Mouse (Mus musculus) erythroid progenitor cell, adult 5-6 weeks (primary cell): ENCODE results near the gene Prep. TPM values are rescaled to one million over a fixed set of nuclear protein-coding genes. Genes with fewer than 3 reads are reported as not detected.
"Not testable (repeated sequence)": the region's sequence is repeated elsewhere in the genome, so short reads cannot be mapped to it uniquely, and the experiment has no call there.

ENCODE experiments used
- ATAC-seq: replicated peaks from 2 replicates; pipeline ENCODE4 v1.8.0; 2016; ENCODE audit warnings: moderate number of reproducible peaks, mild to moderate bottlenecking, moderate TSS enrichment, inconsistent platforms; ENCODE audit not compliant: poor library complexity, low FRiP score, severe bottlenecking
- total RNA-seq, 2 experiments: library from RNA; stranded (forward) in 1 of 2; stranded (reverse) in 1 of 2; fragments of 150-400 nt in 1 of 2; fragments of 186-747, 209-891 nt in 1 of 2; gene quantifications; 2 replicates each; pipeline versions ENCODE4 v1.2.3 to v1.2.4; 2015 to 2017; ENCODE audit warnings: low replicate concordance in 2 of 2

Gene Prep
- total RNA-seq, 2 experiments from 2014 or later, result 2.3 to 2.9 TPM

GRCm38 (mm10) chr10:45074543-45074942, 7.5 kb downstream of the Prep start:
- ATAC-seq, result no peak

DNA sequence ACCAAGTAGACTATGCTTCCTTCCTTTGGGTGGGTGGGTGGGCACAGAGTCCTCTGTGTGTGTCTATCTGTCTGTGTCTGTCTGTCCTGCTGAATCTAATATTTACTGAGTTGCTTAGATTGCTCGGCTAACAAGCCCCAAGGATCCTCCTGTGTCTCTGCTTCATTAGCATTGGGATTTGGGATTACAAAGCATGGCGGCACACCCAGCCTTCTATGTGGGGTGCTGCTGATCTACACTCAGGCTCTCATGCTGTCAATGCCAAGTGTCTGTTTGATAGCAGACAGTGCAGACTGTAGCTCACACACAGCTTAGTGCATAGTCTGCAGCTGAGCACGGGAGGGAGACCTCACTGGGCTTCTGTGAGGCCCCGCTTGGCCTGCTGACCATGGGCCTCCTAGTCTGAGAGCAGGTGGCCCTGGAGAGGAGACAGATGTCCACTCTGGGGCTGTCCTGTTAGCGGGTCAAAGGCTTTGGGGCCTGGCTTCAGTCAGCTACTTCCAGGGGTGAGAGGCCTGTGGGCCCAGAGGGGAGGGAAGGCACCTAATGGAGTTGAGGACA, 8.6 kb downstream of the Prep start:
- ATAC-seq, result no peak

DNA sequence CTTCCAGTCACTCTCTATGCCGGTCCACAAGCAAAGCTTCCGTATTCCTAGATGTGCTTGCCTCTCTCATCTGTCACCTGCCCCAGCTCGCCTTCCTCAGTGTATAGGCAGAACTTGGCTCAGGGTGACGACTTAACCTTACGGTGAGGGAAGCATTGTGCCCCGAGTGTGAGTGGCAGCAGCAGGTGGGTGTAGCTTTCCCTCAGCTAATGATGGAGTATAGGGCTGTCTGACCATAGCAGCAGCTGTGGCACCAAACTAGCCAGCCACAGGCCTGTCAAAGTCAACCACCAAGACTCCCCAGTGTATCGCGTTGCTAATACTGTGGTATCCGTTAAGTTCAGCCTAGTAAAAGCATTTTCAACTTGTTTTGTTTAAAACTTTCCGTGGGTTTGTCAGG, 9.6 kb downstream of the Prep start:
- no peak for ATAC-seq

GRCm38 (mm10) chr10:45077353-45077752, 10.3 kb downstream of the Prep start:
- ATAC-seq, result no peak

GRCm38 (mm10) chr10:45079756-45080155, 12.8 kb downstream of the Prep start:
- no peak for ATAC-seq

DNA sequence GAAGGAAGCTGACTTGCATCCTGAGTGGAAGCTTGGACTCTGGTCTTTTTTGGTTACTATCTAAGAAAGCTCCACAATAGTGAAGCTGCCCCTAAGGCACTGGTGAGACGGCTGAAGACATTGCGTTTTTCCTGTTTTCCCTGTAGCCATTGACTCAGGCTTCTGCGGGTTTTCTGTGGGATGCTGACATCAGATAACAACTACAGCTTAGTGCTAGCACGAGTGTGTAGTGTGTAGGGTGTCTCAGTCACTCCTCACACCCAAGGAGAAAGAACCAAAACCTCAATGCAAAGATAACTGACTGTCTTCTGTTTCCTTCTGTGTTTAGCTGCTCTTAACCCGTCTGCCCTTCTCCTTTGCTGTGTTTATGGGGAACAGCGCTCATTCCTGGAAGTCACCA, 13.5 kb downstream of the Prep start:
- no peak for ATAC-seq

- ATAC-seq, result no peak
Measured at GRCm38 (mm10) chr10:45082730-45083129, 15.7 kb downstream of the Prep start.

DNA sequence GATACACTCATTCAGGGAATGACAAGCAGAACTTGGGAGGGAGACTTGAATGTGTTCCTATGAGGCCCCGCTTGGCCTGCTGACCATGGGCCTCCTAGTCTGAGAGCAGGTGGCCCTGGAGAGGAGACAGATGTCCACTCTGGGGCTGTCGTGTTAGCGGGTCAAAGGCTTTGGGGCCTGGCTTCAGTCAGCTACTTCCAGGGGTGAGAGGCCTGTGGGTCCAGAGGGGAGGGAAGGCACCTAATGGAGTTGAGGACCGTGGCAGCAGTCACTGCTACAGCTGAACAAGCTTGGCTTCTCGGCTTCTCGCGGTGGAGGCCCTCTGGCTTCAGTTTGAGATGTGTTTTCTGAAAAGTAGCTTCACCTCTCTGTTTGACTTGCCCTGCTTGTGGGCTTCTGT, 17.0 kb downstream of the Prep start:
- not testable (repeated sequence) for ATAC-seq

DNA sequence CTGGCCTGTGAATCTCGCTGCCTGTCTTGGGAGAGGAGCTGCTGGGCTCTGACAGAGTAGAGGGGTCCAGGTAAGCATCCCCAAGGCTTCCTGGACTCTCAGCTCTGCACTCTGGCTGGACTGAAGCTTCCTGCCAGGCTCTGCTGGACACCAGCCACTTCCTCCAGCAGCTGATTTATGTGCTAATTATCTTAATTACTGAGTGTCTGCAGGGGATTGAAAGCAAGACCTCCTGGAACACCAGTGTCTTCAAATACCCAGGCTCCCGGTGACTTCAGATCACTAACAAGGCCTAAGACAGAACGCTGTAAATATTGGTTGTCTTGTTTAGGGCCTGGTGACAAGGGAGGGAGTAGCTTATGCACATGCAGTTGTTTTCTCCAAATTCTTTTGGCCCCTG, 17.5 kb downstream of the Prep start:
- no peak for ATAC-seq

DNA sequence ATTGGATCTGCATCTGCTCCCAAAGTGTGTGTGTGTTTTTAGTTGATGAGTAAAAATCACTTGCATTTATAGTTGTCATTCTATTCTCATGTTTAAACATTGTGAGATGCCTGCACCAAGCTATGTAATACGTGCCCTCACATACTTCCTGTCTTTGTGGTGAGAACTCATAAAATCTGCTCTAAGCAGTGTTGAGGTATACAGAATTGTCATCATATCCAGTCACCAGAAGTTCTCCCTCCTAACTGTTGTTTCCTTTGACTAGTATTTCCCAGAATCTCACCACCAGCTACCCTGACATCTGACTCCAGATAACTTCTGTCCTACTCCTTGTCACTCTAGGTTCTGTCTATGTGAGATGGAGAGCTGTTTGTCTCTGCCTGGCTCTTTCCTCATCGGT, 18.3 kb downstream of the Prep start:
- no peak for ATAC-seq

DNA sequence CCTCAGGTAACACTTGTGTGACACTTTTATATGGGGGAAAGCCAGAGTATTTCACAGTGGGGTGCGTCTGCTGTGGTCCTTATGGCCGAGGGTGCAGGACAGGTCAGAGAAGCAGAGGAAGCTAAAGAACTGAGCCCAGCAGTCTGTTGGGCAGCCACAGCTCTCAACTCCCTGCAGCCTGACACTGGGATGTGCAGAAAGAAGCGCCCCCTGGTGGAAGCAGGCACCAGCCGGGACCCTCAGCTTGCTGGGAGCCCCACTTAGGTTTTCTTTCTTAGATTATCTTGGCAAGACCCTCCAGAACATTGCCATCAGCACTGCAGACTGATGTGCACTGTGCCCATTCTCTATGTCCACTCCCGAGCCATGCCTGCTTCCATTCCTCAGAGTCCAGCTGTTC, 19.6 kb downstream of the Prep start:
- no peak for ATAC-seq

DNA sequence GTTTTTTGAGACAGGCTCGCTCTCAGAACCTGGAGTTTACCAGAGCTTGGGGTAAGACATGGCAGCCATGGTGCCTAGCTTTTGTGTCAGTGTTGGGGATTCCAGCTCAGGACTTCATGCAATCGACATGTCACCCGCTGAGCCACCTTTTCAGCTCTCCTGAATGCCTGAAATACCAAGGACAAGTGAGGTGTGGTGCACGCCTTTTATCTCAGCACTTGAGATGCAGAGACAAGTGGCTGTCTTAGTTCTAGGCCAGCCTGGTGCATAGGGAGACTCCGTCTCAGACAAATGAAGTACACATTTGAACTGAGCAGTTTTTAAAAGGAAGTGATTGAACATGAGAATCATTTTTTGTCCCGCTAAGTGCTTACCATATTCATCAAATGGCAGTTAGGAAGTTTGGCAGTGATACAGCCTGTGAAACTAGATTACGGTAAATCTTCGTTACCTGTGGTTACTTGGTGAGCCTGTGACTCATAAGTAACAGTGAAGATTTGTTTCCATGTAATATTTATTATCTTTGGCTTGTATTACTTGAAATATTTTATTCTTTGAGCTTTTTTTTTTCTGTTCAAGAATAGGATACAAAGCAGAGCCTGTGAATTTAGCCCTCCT, 24.6 kb downstream of the Prep start:
- ATAC-seq, result no peak

DNA sequence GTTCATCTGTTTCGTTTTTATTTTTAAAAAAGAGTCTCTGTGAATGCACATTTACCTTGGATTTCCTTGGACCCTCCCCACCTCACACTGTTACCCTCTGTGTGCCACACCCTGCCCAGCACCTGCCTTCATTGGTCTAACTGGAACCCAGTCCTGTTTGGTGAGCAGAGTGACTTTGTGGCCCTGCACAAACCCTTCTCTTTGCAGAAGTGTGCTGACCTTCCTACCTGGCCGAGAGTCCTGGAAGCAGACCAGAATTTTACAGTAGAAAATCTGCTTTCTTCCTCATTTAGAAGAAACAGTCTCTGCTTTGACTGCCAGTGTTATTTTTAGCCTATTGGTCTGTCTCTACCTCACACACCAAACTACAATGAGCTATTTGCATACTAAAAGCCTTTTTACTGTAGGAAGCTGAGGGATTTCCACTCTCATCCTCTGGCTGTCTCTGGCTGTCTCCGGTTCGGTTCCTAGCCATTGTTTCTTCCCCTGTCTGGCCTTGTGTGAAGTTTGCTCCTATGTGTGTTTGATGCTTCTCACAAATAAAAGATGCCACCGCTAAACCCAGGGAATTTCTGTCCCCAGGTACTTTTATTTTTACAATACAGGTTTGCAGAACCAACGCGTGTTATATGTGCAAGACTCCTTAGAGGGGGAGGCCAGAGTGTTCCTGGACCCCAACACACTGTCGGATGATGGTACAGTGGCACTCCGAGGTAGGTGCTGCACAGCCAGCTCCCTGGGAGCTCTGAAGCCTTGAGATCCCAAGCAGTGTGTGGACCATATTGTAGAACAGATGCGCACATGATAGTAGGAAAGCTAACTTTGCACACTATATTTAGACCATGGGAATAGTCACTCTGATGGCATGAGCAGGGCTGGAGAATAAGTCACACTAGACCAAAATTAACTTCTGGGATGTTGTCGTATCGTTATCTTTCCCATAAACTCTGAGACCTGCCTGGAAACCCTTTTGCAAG, 25.4 kb downstream of the Prep start:
- ATAC-seq, result no peak

- ATAC-seq, result no peak
Measured at GRCm38 (mm10) chr10:45098751-45099150, 31.7 kb downstream of the Prep start.

DNA sequence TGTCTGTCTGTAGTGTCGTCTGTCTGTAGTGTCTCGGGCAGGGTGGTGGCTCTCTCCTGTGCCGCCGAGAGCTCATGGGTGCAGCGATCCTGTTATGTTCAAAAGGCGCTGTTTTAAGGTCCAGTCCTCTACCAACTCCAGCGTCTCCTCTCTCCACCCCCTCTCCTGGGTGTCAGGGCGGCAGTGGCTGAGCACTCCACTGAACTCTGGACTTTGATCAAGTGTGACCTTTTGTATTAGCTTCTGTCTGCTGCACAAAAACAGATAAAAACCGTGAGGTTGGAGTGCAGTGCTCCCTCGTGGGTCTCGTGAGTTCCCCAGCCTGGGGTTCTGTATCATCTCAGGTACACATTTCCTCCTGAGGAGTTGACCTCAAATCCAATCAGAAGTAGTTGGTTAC, 33.5 kb downstream of the Prep start:
- ATAC-seq, result no peak

GRCm38 (mm10) chr10:45103184-45103583, 36.2 kb downstream of the Prep start:
- no peak for ATAC-seq

GRCm38 (mm10) chr10:45104098-45104497, 37.1 kb downstream of the Prep start:
- no peak for ATAC-seq

- no peak for ATAC-seq
Measured at GRCm38 (mm10) chr10:45104535-45105079, 37.6 kb downstream of the Prep start.

DNA sequence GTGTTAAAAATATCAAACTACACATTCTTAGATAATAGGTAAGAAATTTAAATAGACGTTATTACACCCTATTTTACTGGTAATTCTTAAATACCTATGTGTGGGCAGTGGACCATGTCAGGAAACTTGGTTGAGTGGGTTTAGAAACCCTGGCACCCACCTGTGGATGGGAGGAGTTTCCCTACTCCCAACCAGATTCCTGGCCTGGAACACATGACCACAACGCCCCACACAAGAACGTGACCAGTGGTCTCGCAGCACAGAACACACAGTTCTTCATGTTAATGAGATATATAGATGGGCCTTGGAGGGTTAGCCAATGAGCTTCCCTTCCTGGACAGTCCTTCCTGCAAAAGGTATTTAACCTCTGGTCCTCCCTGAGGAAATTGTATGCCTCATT, 39.5 kb downstream of the Prep start:
- no peak for ATAC-seq

DNA sequence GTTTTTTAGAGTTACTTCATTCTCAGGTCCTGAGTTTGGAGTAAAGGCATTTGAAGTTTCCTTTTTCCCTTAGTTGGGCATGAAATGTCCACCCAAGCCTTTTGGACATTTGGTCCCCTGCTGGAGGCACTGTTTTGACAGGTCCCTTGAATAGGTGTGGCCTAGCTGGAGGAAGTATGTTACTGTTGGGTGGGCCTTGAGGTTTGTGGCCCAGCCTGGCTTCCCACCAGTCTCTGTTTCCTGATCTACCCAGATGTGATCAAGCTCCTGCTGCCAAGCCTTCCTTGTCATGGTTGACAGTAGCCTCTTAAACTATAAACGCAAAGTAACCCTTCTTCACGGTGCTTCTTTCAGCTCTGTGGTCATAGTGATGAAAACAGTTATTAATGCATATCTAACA, 40.3 kb downstream of the Prep start:
- ATAC-seq, result no peak

DNA sequence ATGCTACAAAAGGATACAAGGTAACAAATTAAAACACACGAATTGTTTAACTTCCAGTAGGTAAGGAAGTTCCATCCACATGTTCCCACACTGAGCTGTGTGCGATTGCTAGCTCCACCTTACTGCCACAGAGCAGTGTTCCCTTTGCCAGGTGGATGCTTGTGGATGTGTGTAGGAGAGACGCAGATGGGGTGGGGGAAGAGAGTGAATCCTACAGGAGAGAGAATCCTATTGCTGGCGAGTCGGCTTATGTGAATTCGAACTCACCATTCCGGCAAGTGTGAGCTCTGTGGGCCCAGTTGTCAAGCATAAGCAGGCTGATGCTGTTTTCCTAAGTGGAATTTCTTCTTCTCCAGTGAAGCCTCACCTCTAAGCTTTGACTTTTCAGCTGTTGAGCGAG, 42.0 kb downstream of the Prep start:
- no peak for ATAC-seq
